Mouse (Mus musculus): ENCODE results near the gene Rad9b. TPM values are rescaled to one million over a fixed set of nuclear protein-coding genes. Genes with fewer than 3 reads are reported as not detected.
"Not testable (repeated sequence)": the region's sequence is repeated elsewhere in the genome, so short reads cannot be mapped to it uniquely, and the experiment has no call there.

Rad9b gene
- polyA plus RNA-seq, 1 experiment from 2014 or later = 19.2 TPM

GRCm38 (mm10) chr5:122319474-122320204 lies 34.4 kb downstream of the Rad9b start:
- Histone ChIP-seq H3K36me3 (ENCODE audit: control insufficient read depth, insufficient read depth) (0 out of 2 replicates have a peak, but pooled peaks cover 2% of the 10 kb centered on the region), H3K9me3 (ENCODE audit: control insufficient read depth, low read length) (no peaks in the 10 kb centered on the region), H3K27ac (ENCODE audit: low read length) (no peak overlapping the region), H3K4me1 (replicated peaks; ENCODE audit: control insufficient read depth, insufficient read depth, low read length) (no peaks in the 10 kb centered on the region), H3K4me3 (replicated peaks; ENCODE audit: low read length) (no peak overlapping the region), H3K27me3 (replicated peaks; ENCODE audit: control insufficient read depth, insufficient read depth, low read length) (no peaks in the 10 kb centered on the region), H3K9ac (replicated peaks; ENCODE audit: low read depth, low read length) (no peak overlapping the region), H3K4me2 (ENCODE audit: low read length) (no peak overlapping the region)
- WGBS = 80% methylated on average over 14 of the region's 14 CpGs
- ATAC-seq = no peak

- not testable (repeated sequence) for H3K9ac ChIP-seq (replicated peaks; ENCODE audit: low read depth, low read length); H3K36me3 ChIP-seq (ENCODE audit: control insufficient read depth, insufficient read depth); H3K9me3 ChIP-seq (ENCODE audit: control insufficient read depth, low read length); H3K27ac ChIP-seq (ENCODE audit: low read length); H3K27me3 ChIP-seq (replicated peaks; ENCODE audit: control insufficient read depth, insufficient read depth, low read length); H3K4me2 ChIP-seq (ENCODE audit: low read length); ATAC-seq; H3K4me1 ChIP-seq (replicated peaks; ENCODE audit: control insufficient read depth, insufficient read depth, low read length); H3K4me3 ChIP-seq (replicated peaks; ENCODE audit: low read length)
- WGBS = 73% methylated on average over 3 of the region's 3 CpGs
Observed at GRCm38 (mm10) chr5:122318976-122319375, 35.1 kb downstream of the Rad9b start.

GRCm38 (mm10) chr5:122318100-122318499 lies 35.9 kb downstream of the Rad9b start:
- H3K27ac ChIP-seq (ENCODE audit: low read length) = no peak overlapping the region
- H3K27me3 ChIP-seq (replicated peaks; ENCODE audit: control insufficient read depth, insufficient read depth, low read length) = no peaks in the 10 kb centered on the region
- no peak overlapping the region for H3K4me3 ChIP-seq (replicated peaks; ENCODE audit: low read length)
- 0 out of 2 replicates have a peak, but pooled peaks cover 2% of the 10 kb centered on the region for H3K36me3 ChIP-seq (ENCODE audit: control insufficient read depth, insufficient read depth)
- no peak overlapping the region for H3K9ac ChIP-seq (replicated peaks; ENCODE audit: low read depth, low read length)
- no peaks in the 10 kb centered on the region for H3K9me3 ChIP-seq (ENCODE audit: control insufficient read depth, low read length)
- WGBS = 76% methylated on average over 3 of the region's 3 CpGs
- H3K4me2 ChIP-seq (ENCODE audit: low read length) = no peak overlapping the region
- no peak for ATAC-seq
- no peaks in the 10 kb centered on the region for H3K4me1 ChIP-seq (replicated peaks; ENCODE audit: control insufficient read depth, insufficient read depth, low read length)

- Histone ChIP-seq H3K27ac (ENCODE audit: low read length) (no peak overlapping the region), H3K4me2 (ENCODE audit: low read length) (no peak overlapping the region), H3K9me3 (ENCODE audit: control insufficient read depth, low read length) (no peaks in the 10 kb centered on the region), H3K36me3 (ENCODE audit: control insufficient read depth, insufficient read depth) (0 out of 2 replicates have a peak, but pooled peaks cover 2% of the 10 kb centered on the region), H3K9ac (replicated peaks; ENCODE audit: low read depth, low read length) (no peak overlapping the region), H3K27me3 (replicated peaks; ENCODE audit: control insufficient read depth, insufficient read depth, low read length) (no peaks in the 10 kb centered on the region), H3K4me1 (replicated peaks; ENCODE audit: control insufficient read depth, insufficient read depth, low read length) (no peaks in the 10 kb centered on the region), H3K4me3 (replicated peaks; ENCODE audit: low read length) (no peak overlapping the region)
- WGBS = 80% methylated on average over 11 of the region's 11 CpGs
- no peak for ATAC-seq
Observed at GRCm38 (mm10) chr5:122317329-122318045, 36.5 kb downstream of the Rad9b start.

GRCm38 (mm10) chr5:122314966-122315667 lies 38.9 kb downstream of the Rad9b start:
- no peaks in the 10 kb centered on the region for H3K4me1 ChIP-seq (replicated peaks; ENCODE audit: control insufficient read depth, insufficient read depth, low read length)
- H3K4me2 ChIP-seq (ENCODE audit: low read length) = no peak overlapping the region
- WGBS = 67% methylated on average over 20 of the region's 20 CpGs
- no peaks in the 10 kb centered on the region for H3K9me3 ChIP-seq (ENCODE audit: control insufficient read depth, low read length)
- no peaks in the 10 kb centered on the region for H3K36me3 ChIP-seq (ENCODE audit: control insufficient read depth, insufficient read depth)
- H3K27ac ChIP-seq (ENCODE audit: low read length) = no peak overlapping the region
- H3K27me3 ChIP-seq (replicated peaks; ENCODE audit: control insufficient read depth, insufficient read depth, low read length) = no peaks in the 10 kb centered on the region
- ATAC-seq = peak; percentile 43; the same call in 1 of the 2 replicates
- H3K9ac ChIP-seq (replicated peaks; ENCODE audit: low read depth, low read length) = no peak overlapping the region
- no peak overlapping the region for H3K4me3 ChIP-seq (replicated peaks; ENCODE audit: low read length)

- no peaks in the 10 kb centered on the region for H3K27me3 ChIP-seq (replicated peaks; ENCODE audit: control insufficient read depth, insufficient read depth, low read length)
- no peak overlapping the region for H3K27ac ChIP-seq (ENCODE audit: low read length)
- H3K9me3 ChIP-seq (ENCODE audit: control insufficient read depth, low read length) = no peaks in the 10 kb centered on the region
- 94% methylated on average over 17 of the region's 17 CpGs for WGBS
- H3K4me1 ChIP-seq (replicated peaks; ENCODE audit: control insufficient read depth, insufficient read depth, low read length) = no peaks in the 10 kb centered on the region
- H3K9ac ChIP-seq (replicated peaks; ENCODE audit: low read depth, low read length) = no peak overlapping the region
- no peak overlapping the region for H3K4me2 ChIP-seq (ENCODE audit: low read length)
- ATAC-seq = no peak
- no peaks in the 10 kb centered on the region; the same call in 1 of the 2 replicates for H3K36me3 ChIP-seq (ENCODE audit: control insufficient read depth, insufficient read depth)
- no peak overlapping the region for H3K4me3 ChIP-seq (replicated peaks; ENCODE audit: low read length)
Observed at GRCm38 (mm10) chr5:122312942-122313684, 40.9 kb downstream of the Rad9b start.

GRCm38 (mm10) chr5:122312346-122312745 lies 41.7 kb downstream of the Rad9b start:
- Histone ChIP-seq H3K4me3 (replicated peaks; ENCODE audit: low read length) (no peak overlapping the region), H3K9me3 (ENCODE audit: control insufficient read depth, low read length) (no peaks in the 10 kb centered on the region), H3K9ac (replicated peaks; ENCODE audit: low read depth, low read length) (no peak overlapping the region), H3K4me2 (ENCODE audit: low read length) (no peak overlapping the region), H3K27ac (ENCODE audit: low read length) (no peak overlapping the region), H3K36me3 (ENCODE audit: control insufficient read depth, insufficient read depth) (no peaks in the 10 kb centered on the region; the same call in 1 of the 2 replicates), H3K27me3 (replicated peaks; ENCODE audit: control insufficient read depth, insufficient read depth, low read length) (no peaks in the 10 kb centered on the region), H3K4me1 (replicated peaks; ENCODE audit: control insufficient read depth, insufficient read depth, low read length) (no peaks in the 10 kb centered on the region)
- ATAC-seq = no peak
- WGBS = 83% methylated on average over 4 of the region's 4 CpGs

- WGBS = 65% methylated on average over 7 of the region's 7 CpGs
- Histone ChIP-seq H3K4me3 (replicated peaks; ENCODE audit: low read length) (no peak overlapping the region), H3K9me3 (ENCODE audit: control insufficient read depth, low read length) (no peaks in the 10 kb centered on the region), H3K27ac (ENCODE audit: low read length) (no peak overlapping the region), H3K27me3 (replicated peaks; ENCODE audit: control insufficient read depth, insufficient read depth, low read length) (no peaks in the 10 kb centered on the region), H3K9ac (replicated peaks; ENCODE audit: low read depth, low read length) (no peak overlapping the region), H3K36me3 (ENCODE audit: control insufficient read depth, insufficient read depth) (no peaks in the 10 kb centered on the region; the same call in 1 of the 2 replicates), H3K4me1 (replicated peaks; ENCODE audit: control insufficient read depth, insufficient read depth, low read length) (no peaks in the 10 kb centered on the region), H3K4me2 (ENCODE audit: low read length) (no peak overlapping the region)
- no peak for ATAC-seq
Observed at GRCm38 (mm10) chr5:122311692-122312091, 42.3 kb downstream of the Rad9b start.

Measured in forebrain, embryonic 16.5 days (tissue).